Mouse (Mus musculus) olfactory bulb, adult 2 months (tissue): Measurements from ENCODE around the gene Kcnn1. TPM values are rescaled to one million over a fixed set of nuclear protein-coding genes. Genes with fewer than 3 reads are reported as not detected.
A peak's percentile ranks its signal among the peaks of the same experiment; 100 is the strongest.

Source experiments
- H3K27ac ChIP-seq: fragments of 200-500 bp; 2 replicates; pipeline ENCODE4 v1.5.1; 2012; ENCODE audit warnings: low read depth, low read length; ENCODE audit not compliant: insufficient read depth
- H3K4me1 ChIP-seq: fragments of 200-500 bp; 2 replicates; pipeline ENCODE4 v1.6.1; 2012; ENCODE audit warnings: low read length; ENCODE audit not compliant: control insufficient read depth, insufficient read depth
- H3K4me3 ChIP-seq: fragments of 200-500 bp; 2 replicates; pipeline ENCODE4 v1.5.1; 2012; ENCODE audit warnings: mild to moderate bottlenecking, low read depth, low read length, moderate library complexity; ENCODE audit not compliant: insufficient read depth
- CTCF ChIP-seq: fragments of 200-500 bp; IDR thresholded peaks from 2 replicates; pipeline ENCODE4 v1.5.1; 2012; ENCODE audit warnings: low read depth, mild to moderate bottlenecking, low read length, moderate library complexity; ENCODE audit not compliant: insufficient read depth
- POLR2A ChIP-seq: fragments of 200-500 bp; IDR thresholded peaks from 2 replicates; pipeline ENCODE4 v1.6.1; 2012; ENCODE audit warnings: mild to moderate bottlenecking, low read depth, low read length, moderate library complexity; ENCODE audit not compliant: insufficient read depth
- WGBS: fragments of 180-500 bp; shearing (Covaris S2); methylation state at CpG from one replicate; pipeline ENCODE4 v1.1.7; 2018; 5-methylcytosine and 5-hydroxymethylcytosine counted together
- polyA plus RNA-seq: library from polyadenylated mRNA; stranded (reverse); fragments of >200 nt; gene quantifications from 2 replicates; pipeline ENCODE4 v1.2.4, GENCODE M21; 2012; ENCODE audit warnings: low replicate concordance; ENCODE audit not compliant: missing spikeins, insufficient read depth, insufficient read length

Gene Kcnn1
- polyA plus RNA-seq, 1 experiment, result not detected

GRCm38 (mm10) chr8:70794215-70794614 is 68.8 kb downstream of the Kcnn1 start:
- Histone ChIP-seq H3K4me3 (no peak overlapping the region), H3K27ac (no peak overlapping the region), H3K4me1 (peaks cover 50% of the 10 kb centered on the region)
- 83% methylated on average over 2 of the region's 2 CpGs for WGBS
- TF ChIP-seq CTCF, result no peak
- TF ChIP-seq POLR2A, result no peak

GRCm38 (mm10) chr8:70792700-70793099 is 70.4 kb downstream of the Kcnn1 start:
- H3K4me1 ChIP-seq, result peaks cover 43% of the 10 kb centered on the region
- H3K4me3 ChIP-seq, result peak overlapping the region; percentile 61
- 2% methylated on average over 20 of the region's 20 CpGs for WGBS
- TF ChIP-seq CTCF (no peak), POLR2A (no peak)
- peak overlapping the region; percentile 61 for H3K27ac ChIP-seq

Other genes starting within 250 kb of the Kcnn1 start
- not detected in 2 replicates for gene Lrrc25, start 247.1 kb downstream of the Kcnn1 start, polyA plus RNA-seq
- not detected in 2 replicates for gene Gdf15, start 230.8 kb downstream of the Kcnn1 start, polyA plus RNA-seq
- not detected in 2 replicates for gene Pgpep1, start 202.9 kb downstream of the Kcnn1 start, polyA plus RNA-seq
- gene Lsm4, start 190.0 kb downstream of the Kcnn1 start, polyA plus RNA-seq, result not detected in 2 replicates
- gene Jund, start 164.3 kb downstream of the Kcnn1 start, polyA plus RNA-seq, result not detected in 2 replicates
- not detected in 2 replicates for gene Iqcn, start 159.8 kb downstream of the Kcnn1 start, polyA plus RNA-seq
- not detected in 2 replicates for gene Gm3336, start 144.7 kb downstream of the Kcnn1 start, polyA plus RNA-seq
- gene Pde4c, start 139.5 kb downstream of the Kcnn1 start, polyA plus RNA-seq, result not detected in 2 replicates
- gene Rab3a, start 108.6 kb downstream of the Kcnn1 start, polyA plus RNA-seq, result 431 and 581 TPM in 2 replicates
- gene Mpv17l2, start 102.3 kb downstream of the Kcnn1 start, polyA plus RNA-seq, result not detected in 2 replicates
- gene Pik3r2, start 86.5 kb downstream of the Kcnn1 start, polyA plus RNA-seq, result not detected in 2 replicates
- gene Mast3, start 58.2 kb downstream of the Kcnn1 start, polyA plus RNA-seq, result 57.2 TPM in 1 of 2 replicates, not detected in the other
- gene Il12rb1, start 54.8 kb downstream of the Kcnn1 start, polyA plus RNA-seq, result not detected in 2 replicates
- not detected in 2 replicates for gene Arrdc2, start 23.5 kb downstream of the Kcnn1 start, polyA plus RNA-seq
- not detected in 2 replicates for gene Ccdc124, start 10.7 kb upstream of the Kcnn1 start, polyA plus RNA-seq
- gene Slc5a5, start 29.5 kb upstream of the Kcnn1 start, polyA plus RNA-seq, result not detected in 2 replicates
- 776 and 1,161 TPM in 2 replicates for gene Rpl18a, start 34.2 kb upstream of the Kcnn1 start, polyA plus RNA-seq
- not detected in 2 replicates for gene Map1s, start 42.7 kb upstream of the Kcnn1 start, polyA plus RNA-seq